Mouse (Mus musculus) limb, embryonic 13.5 days (tissue): ENCODE measurements around the gene Bod1l. TPM values are rescaled to one million over a fixed set of nuclear protein-coding genes. Genes with fewer than 3 reads are reported as not detected.
A peak's percentile ranks its signal among the peaks of the same experiment; 100 is the strongest.

Source experiments
- ATAC-seq: fragments of 200-750 bp; cut with Nextera tagmentation; 2 replicates; pipeline ENCODE4 v1.8.0; 2017; ENCODE audit warnings: low read depth, moderate number of reproducible peaks, moderate TSS enrichment; ENCODE audit not compliant: low FRiP score
- H3K27ac ChIP-seq: fragments of 300-500 bp; sonication (generic); 2 replicates; pipeline ENCODE4 v1.5.1; 2015; ENCODE audit warnings: inconsistent platforms, mild to moderate bottlenecking, moderate library complexity
- H3K27me3 ChIP-seq: fragments of 300-500 bp; sonication (generic); 2 replicates; pipeline ENCODE4 v1.6.1; 2015; ENCODE audit warnings: mild to moderate bottlenecking, inconsistent platforms
- H3K36me3 ChIP-seq: fragments of 300-500 bp; sonication (generic); 2 replicates; pipeline ENCODE4 v1.6.1; 2015; ENCODE audit warnings: inconsistent platforms, mild to moderate bottlenecking, moderate library complexity
- H3K4me1 ChIP-seq: fragments of 300-500 bp; sonication (generic); 2 replicates; pipeline ENCODE4 v1.6.1; 2015; ENCODE audit warnings: inconsistent platforms
- H3K4me2 ChIP-seq: fragments of 300-500 bp; sonication (generic); replicated peaks from 2 replicates; pipeline ENCODE4 v1.6.1; 2015; ENCODE audit warnings: inconsistent platforms, mild to moderate bottlenecking, moderate library complexity
- H3K4me3 ChIP-seq: fragments of 300-500 bp; sonication (generic); 2 replicates; pipeline ENCODE4 v1.5.1; 2015; ENCODE audit warnings: moderate library complexity, mild to moderate bottlenecking, inconsistent platforms
- H3K9ac ChIP-seq: fragments of 300-500 bp; sonication (generic); 2 replicates; pipeline ENCODE4 v1.6.1; 2015; ENCODE audit warnings: mild to moderate bottlenecking, inconsistent platforms
- H3K9me3 ChIP-seq: fragments of 300-500 bp; sonication (generic); 2 replicates; pipeline ENCODE4 v1.6.1; 2016; ENCODE audit warnings: inconsistent platforms
- WGBS: fragments of 180-500 bp; shearing (Covaris S2); methylation state at CpG from one replicate; pipeline ENCODE4 v1.1.7; 2015; 5-methylcytosine and 5-hydroxymethylcytosine counted together
- polyA plus RNA-seq: library from polyadenylated mRNA; unstranded; fragments of >200 nt; fragmentation: Nextera tagmentation; extraction: Ambion mirVana; gene quantifications from 2 replicates; pipeline ENCODE4 v1.2.1, GENCODE M21; 2015

Gene Bod1l
- polyA plus RNA-seq, 1 experiment from 2014 or later: 26.7 TPM

- no peaks in the 10 kb centered on the region for H3K4me1 ChIP-seq
- no peak overlapping the region for H3K4me3 ChIP-seq
- no peak for ATAC-seq
- H3K27ac ChIP-seq: no peak overlapping the region
- H3K4me2 ChIP-seq: no peak overlapping the region
- H3K9ac ChIP-seq: no peak overlapping the region
- no peaks in the 10 kb centered on the region for H3K27me3 ChIP-seq
- 91% methylated on average over 2 of the region's 2 CpGs for WGBS
- no peaks in the 10 kb centered on the region for H3K9me3 ChIP-seq
- peaks cover 82% of the 10 kb centered on the region for H3K36me3 ChIP-seq
Measured at GRCm38 (mm10) chr5:41790517-41790916, 53.6 kb downstream of the Bod1l start.

GRCm38 (mm10) chr5:41788877-41789276, 55.2 kb downstream of the Bod1l start:
- Histone ChIP-seq H3K36me3 (peaks cover 84% of the 10 kb centered on the region), H3K9ac (no peak overlapping the region), H3K4me1 (no peaks in the 10 kb centered on the region), H3K27ac (no peak overlapping the region), H3K4me3 (no peak overlapping the region), H3K4me2 (no peak overlapping the region), H3K27me3 (no peaks in the 10 kb centered on the region), H3K9me3 (no peaks in the 10 kb centered on the region)
- no peak for ATAC-seq
- 60% methylated on average over 6 of the region's 6 CpGs for WGBS

DNA sequence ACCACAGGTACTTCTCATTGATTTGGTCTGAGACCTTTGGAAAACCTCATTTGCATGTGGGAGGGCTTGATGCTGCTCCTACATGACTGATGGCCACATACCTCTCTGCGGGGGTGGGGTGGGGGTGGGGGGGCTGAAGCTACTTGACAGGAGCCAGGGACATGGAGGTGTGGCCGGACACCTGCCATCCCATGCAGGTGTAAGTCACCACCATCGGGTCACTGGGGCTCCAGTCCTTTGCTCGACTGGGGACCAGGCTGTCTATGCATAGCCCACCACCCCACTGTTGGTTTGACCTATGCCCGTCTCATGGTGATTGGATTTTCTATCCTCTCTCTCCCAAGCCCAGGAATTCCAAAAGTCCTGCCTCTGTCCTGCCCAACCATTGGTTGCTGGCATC, 62.2 kb downstream of the Bod1l start:
- no peak for ATAC-seq

GRCm38 (mm10) chr5:41780026-41780425, 64.1 kb downstream of the Bod1l start:
- Histone ChIP-seq H3K4me1 (no peaks in the 10 kb centered on the region), H3K9me3 (no peaks in the 10 kb centered on the region), H3K27me3 (peaks cover 5% of the 10 kb centered on the region; the same call in 1 of the 2 replicates), H3K4me2 (no peak overlapping the region), H3K9ac (no peak overlapping the region), H3K36me3 (peaks cover 7% of the 10 kb centered on the region), H3K27ac (no peak overlapping the region), H3K4me3 (no peak overlapping the region)
- 74% methylated on average over 3 of the region's 3 CpGs for WGBS
- no peak for ATAC-seq

More for the DNA sequence above, 62.2 kb downstream of the Bod1l start:
- no peaks in the 10 kb centered on the region for H3K27me3 ChIP-seq
- H3K4me2 ChIP-seq: no peak overlapping the region
- no peak overlapping the region for H3K9ac ChIP-seq
- H3K4me3 ChIP-seq: no peak overlapping the region
- H3K4me1 ChIP-seq: no peaks in the 10 kb centered on the region
- H3K27ac ChIP-seq: no peak overlapping the region
- 88% methylated on average over 5 of the region's 5 CpGs for WGBS
- H3K9me3 ChIP-seq: no peaks in the 10 kb centered on the region
- peaks cover 26% of the 10 kb centered on the region for H3K36me3 ChIP-seq

GRCm38 (mm10) chr5:41775728-41776127, 68.4 kb downstream of the Bod1l start:
- Histone ChIP-seq H3K4me3 (no peak overlapping the region), H3K4me1 (no peaks in the 10 kb centered on the region), H3K27ac (no peak overlapping the region), H3K36me3 (no peaks in the 10 kb centered on the region), H3K9ac (no peak overlapping the region), H3K27me3 (peaks cover 15% of the 10 kb centered on the region; the same call in 1 of the 2 replicates), H3K9me3 (no peaks in the 10 kb centered on the region), H3K4me2 (no peak overlapping the region)
- ATAC-seq: no peak
- WGBS: 15% methylated on average over 6 of the region's 6 CpGs

DNA sequence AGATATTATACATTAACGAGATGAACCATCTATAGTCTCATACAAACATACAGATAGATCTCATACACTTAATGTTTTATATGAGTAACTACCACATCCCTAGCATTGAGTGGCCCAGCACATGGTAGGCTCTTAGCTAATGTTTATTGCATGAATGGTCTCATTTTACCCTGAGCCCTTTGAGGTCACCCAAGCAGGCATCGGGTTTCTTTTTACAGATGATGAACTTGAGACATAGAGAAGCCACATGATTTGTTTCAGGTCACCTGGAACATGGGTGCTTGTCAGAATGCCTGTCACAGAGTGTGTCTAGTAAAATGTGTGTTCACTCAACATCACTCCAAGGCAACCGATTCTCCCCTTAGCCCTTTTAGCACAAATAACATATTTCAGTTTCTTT, 68.8 kb downstream of the Bod1l start:
- H3K36me3 ChIP-seq: no peaks in the 10 kb centered on the region
- WGBS: 51% methylated on average over 3 of the region's 3 CpGs
- H3K9ac ChIP-seq: no peak overlapping the region
- no peaks in the 10 kb centered on the region for H3K9me3 ChIP-seq
- ATAC-seq: no peak
- H3K4me3 ChIP-seq: no peak overlapping the region
- H3K27me3 ChIP-seq: peaks cover 18% of the 10 kb centered on the region
- H3K4me1 ChIP-seq: no peaks in the 10 kb centered on the region
- H3K4me2 ChIP-seq: no peak overlapping the region
- H3K27ac ChIP-seq: no peak overlapping the region

GRCm38 (mm10) chr5:41768382-41769040, 75.6 kb downstream of the Bod1l start:
- Histone ChIP-seq H3K9ac (no peak overlapping the region), H3K27ac (no peak overlapping the region), H3K4me2 (peak overlapping the region; percentile 51), H3K9me3 (no peaks in the 10 kb centered on the region), H3K36me3 (no peaks in the 10 kb centered on the region), H3K27me3 (peaks cover 71% of the 10 kb centered on the region), H3K4me1 (peaks cover 24% of the 10 kb centered on the region), H3K4me3 (peak overlapping the region; percentile 27)
- WGBS: 4% methylated on average over 21 of the region's 21 CpGs
- ATAC-seq: peak; percentile 66; the same call in 1 of the 2 replicates

GRCm38 (mm10) chr5:41767296-41768200, 76.6 kb downstream of the Bod1l start:
- WGBS: 6% methylated on average over 33 of the region's 33 CpGs
- Histone ChIP-seq H3K9me3 (no peaks in the 10 kb centered on the region), H3K9ac (peak overlapping the region; percentile 43; the same call in 1 of the 2 replicates), H3K36me3 (no peaks in the 10 kb centered on the region), H3K4me2 (peak overlapping the region; percentile 51), H3K4me3 (peak overlapping the region; percentile 27), H3K27me3 (peaks cover 81% of the 10 kb centered on the region), H3K27ac (no peak overlapping the region), H3K4me1 (peaks cover 28% of the 10 kb centered on the region)
- no peak for ATAC-seq

DNA sequence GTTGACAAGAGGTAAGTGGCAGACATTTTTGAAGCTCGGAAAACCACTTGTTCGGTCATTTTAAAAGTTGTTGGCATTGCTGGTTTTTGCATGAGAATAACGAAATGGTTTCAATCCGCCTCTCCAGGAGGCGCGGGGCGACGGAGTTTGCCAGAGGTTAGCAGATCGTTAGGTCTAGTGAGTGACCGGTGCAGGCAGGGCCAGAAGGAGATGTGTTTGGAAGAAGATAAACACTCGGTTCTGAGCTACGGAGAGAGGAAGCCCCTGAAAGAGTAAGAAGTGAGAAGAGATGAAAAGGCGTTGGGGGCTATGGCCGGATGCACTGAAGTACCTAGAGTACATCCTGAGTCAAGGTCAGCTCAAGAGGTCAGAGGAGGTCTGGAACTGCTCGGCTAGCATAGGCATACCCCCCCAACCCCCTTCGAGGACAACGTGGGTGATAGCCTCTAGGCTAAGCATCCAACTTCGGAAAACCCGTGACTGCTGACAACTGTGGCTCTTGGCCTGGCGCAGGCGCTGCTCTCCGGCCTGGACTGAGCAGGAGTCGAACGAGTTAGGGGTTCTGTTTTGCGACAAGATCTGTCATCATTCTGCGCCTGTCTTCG, 77.6 kb downstream of the Bod1l start:
- 5% methylated on average over 27 of the region's 27 CpGs for WGBS
- Histone ChIP-seq H3K4me1 (peaks cover 34% of the 10 kb centered on the region), H3K27ac (no peak overlapping the region), H3K4me3 (peak overlapping the region; percentile 7; the same call in 1 of the 2 replicates), H3K36me3 (no peaks in the 10 kb centered on the region), H3K4me2 (peak overlapping the region; percentile 51), H3K9me3 (no peaks in the 10 kb centered on the region), H3K27me3 (peaks cover 87% of the 10 kb centered on the region), H3K9ac (no peak overlapping the region)
- ATAC-seq: no peak

GRCm38 (mm10) chr5:41765626-41766405, 78.3 kb downstream of the Bod1l start:
- H3K4me1 ChIP-seq: peaks cover 38% of the 10 kb centered on the region
- peaks cover 88% of the 10 kb centered on the region for H3K27me3 ChIP-seq
- WGBS: 5% methylated on average over 14 of the region's 14 CpGs
- no peak overlapping the region for H3K9ac ChIP-seq
- no peak overlapping the region for H3K27ac ChIP-seq
- peak overlapping the region; percentile 51; the same call in 1 of the 2 replicates for H3K4me2 ChIP-seq
- ATAC-seq: no peak
- 0 out of 2 replicates have a peak, but pooled peaks cover 3% of the 10 kb centered on the region for H3K36me3 ChIP-seq
- no peaks in the 10 kb centered on the region for H3K9me3 ChIP-seq
- 0 out of 2 replicates have a peak overlapping the region, but pooled peaks have one; percentile 7 for H3K4me3 ChIP-seq
